Comparison of ENCODE assay signal across 18 mouse cellular contexts in the genomic region with DNA sequence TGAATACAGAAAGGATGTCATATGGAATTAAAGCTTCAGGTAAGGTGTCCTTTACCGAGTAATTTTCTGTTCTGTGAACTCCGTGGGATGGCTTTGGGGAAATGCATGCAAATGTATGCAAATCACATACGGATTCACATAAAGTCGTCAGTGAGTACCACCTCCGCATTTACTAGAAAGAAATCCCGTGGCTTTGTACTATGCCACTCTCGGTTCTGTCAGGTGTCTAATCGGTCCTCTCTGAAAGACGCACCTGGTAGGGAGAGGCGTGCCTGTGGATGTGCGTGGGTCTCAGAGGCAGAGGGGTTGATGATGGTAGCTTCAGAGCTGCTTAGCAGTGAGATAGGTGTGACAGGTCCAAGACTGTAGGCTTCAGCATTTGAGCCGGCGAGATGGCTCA. TPM values are rescaled to one million over a fixed set of nuclear protein-coding genes. Genes with fewer than 3 reads are reported as not detected.
"Had no signal": no experiment of that assay in that cellular context is flagged by ENCODE, and none has a peak within 500 bp of the region (broad histone marks: within the 10 kb centered on the region; RNA-seq: fewer than 3 reads in every experiment).

No protein-coding gene starts in this region.

- H3K27me3 ChIP-seq: liver, embryonic 15.5 days; stomach, embryonic 15.5 days had no signal

- ATAC-seq: lung, postnatal 0 days had no signal

- H3K9me3 ChIP-seq: limb, embryonic 10.5 days; liver, embryonic 15.5 days; stomach, embryonic 15.5 days had no signal

- H3K4me2 ChIP-seq: liver, embryonic 11.5 days; liver, embryonic 15.5 days; stomach, embryonic 15.5 days had no signal

- DNase-seq: kidney, adult 18-20 months; kidney, postnatal 10 days; kidney, postnatal 4 days; lung, adult 2 months; lung, postnatal 36 days; thymus, postnatal 4 days had no signal

- H3K27ac ChIP-seq: layer of hippocampus, adult 2 months; left cerebral cortex, adult 2 months; limb, embryonic 10.5 days; liver, embryonic 15.5 days; stomach, embryonic 15.5 days had no signal

- H3K4me1 ChIP-seq: limb, embryonic 10.5 days; liver, embryonic 15.5 days; stomach, embryonic 15.5 days had no signal

- H3K9ac ChIP-seq: liver, embryonic 15.5 days; stomach, embryonic 15.5 days had no signal

- H3K4me3 ChIP-seq: layer of hippocampus, adult 2 months; left cerebral cortex, adult 2 months; limb, embryonic 10.5 days; liver, embryonic 15.5 days; stomach, embryonic 15.5 days had no signal

- H3K36me3 ChIP-seq: limb, embryonic 10.5 days; liver, embryonic 15.5 days; stomach, embryonic 15.5 days had no signal

RNA-seq across cellular contexts. Expression of a gene that starts 9.7 kb away (rescaled TPM):
- polyA plus RNA-seq: kidney, embryonic 14.5 days; liver, embryonic 11.5 days; lung, postnatal 0 days; spleen, adult 2 months; stomach, embryonic 15.5 days; thymus, postnatal 0 days had no signal

RNA-seq across cellular contexts. Expression of a gene that starts 54.4 kb away (rescaled TPM):
- polyA plus RNA-seq: kidney, embryonic 14.5 days; limb, embryonic 10.5 days; liver, embryonic 11.5 days; liver, embryonic 15.5 days; lung, adult 2 months; lung, postnatal 0 days; midbrain, postnatal 0 days; neural tube, embryonic 14.5 days; spleen, adult 2 months; stomach, embryonic 15.5 days; thymus, postnatal 0 days had no signal
